Mouse (Mus musculus) myocyte (in vitro differentiated cells): ENCODE measurements around the gene Sema6d.

Experiments
- CEBPB ChIP-seq: IDR thresholded peaks from 2 replicates; pipeline ENCODE4 v1.6.1; 2011; ENCODE audit warnings: mild to moderate bottlenecking, moderate library complexity; ENCODE audit not compliant: poor library complexity, insufficient read depth, severe bottlenecking
- E2F4 ChIP-seq: IDR thresholded peaks from one replicate; pipeline ENCODE4 v1.6.1; 2011; ENCODE audit warnings: mild to moderate bottlenecking, control low read depth, moderate library complexity; ENCODE audit not compliant: insufficient read depth
- MYOD1 ChIP-seq, 3 experiments: IDR thresholded peaks; one replicate each; pipeline ENCODE4 v1.6.1; 2011; ENCODE audit warnings: control low read depth in 2 of 3, low read depth in 2 of 3, mild to moderate bottlenecking in 2 of 3, moderate library complexity in 1 of 3; ENCODE audit not compliant: insufficient read length in 2 of 3, control insufficient read depth in 1 of 3
- POLR2A ChIP-seq: IDR thresholded peaks from one replicate; pipeline ENCODE4 v1.6.1; 2011; ENCODE audit warnings: low read depth, mild to moderate bottlenecking, control low read depth, moderate library complexity; ENCODE audit not compliant: insufficient read length
- TCF12 ChIP-seq: IDR thresholded peaks from one replicate; pipeline ENCODE4 v1.6.1; 2011; ENCODE audit warnings: mild to moderate bottlenecking, control low read depth; ENCODE audit not compliant: poor library complexity, insufficient read depth, severe bottlenecking
- TCF3 ChIP-seq: IDR thresholded peaks from one replicate; pipeline ENCODE4 v1.6.1; 2011; ENCODE audit warnings: low read depth, control low read depth; ENCODE audit not compliant: insufficient read length

DNA sequence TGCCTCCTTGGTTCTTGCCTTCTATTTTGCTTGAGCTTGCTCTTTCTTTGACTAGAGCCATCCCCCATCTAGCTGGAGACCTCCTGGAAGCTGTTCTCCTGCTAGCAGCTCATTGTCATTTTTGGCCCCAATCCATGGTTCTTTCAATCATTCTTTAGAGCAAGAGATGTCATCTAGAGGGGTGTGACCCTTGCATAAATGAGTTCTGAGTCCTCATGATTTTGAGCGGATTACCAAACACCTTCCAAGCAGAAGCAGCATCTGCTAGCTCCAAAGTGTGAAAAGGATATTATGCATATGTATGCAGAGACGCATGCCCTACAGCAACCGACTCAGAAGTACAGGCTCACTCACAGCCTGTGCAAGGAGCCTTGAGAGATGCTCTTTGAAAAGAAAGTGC lies 201.4 kb downstream of the Sema6d start:
- TF ChIP-seq POLR2A = no peak
- TF ChIP-seq TCF3 = no peak
- no peak for TF ChIP-seq MYOD1 (IDR thresholded peaks at IDR 0.05; ENCODE audit: control insufficient read depth in 1 of 3, insufficient read length in 2 of 3, low read depth in 2 of 3)
- TF ChIP-seq E2F4 = no peak
- TF ChIP-seq CEBPB = no peak
- TF ChIP-seq TCF12 = no peak
